In genomic region chr5:24320467-24320813, GRCm38 (mm10) we compare ENCODE assay signal across 9 mouse cellular contexts. TPM values are rescaled to one million over a fixed set of nuclear protein-coding genes. Genes with fewer than 3 reads are reported as not detected.
DNase-seq lines count a peak whose midpoint lies in the region; ATAC-seq and TF ChIP-seq lines count a peak whose summit lies in the region.
"Had no signal": no experiment of that assay in that cellular context is flagged by ENCODE, and none has a peak within 500 bp of the region (broad histone marks: within the 10 kb centered on the region; RNA-seq: fewer than 3 reads in every experiment).

No protein-coding gene starts in this region.

- H3K9me3 ChIP-seq in heart, embryonic 13.5 days = no peaks in the 10 kb centered on the region

- intact Hi-C loops in left cerebral cortex, adult 2 months (cut with DNase I) = no loop called here

- 0 out of 2 replicates have a peak overlapping the region, but pooled peaks have one; percentile 53 for H3K9ac ChIP-seq in heart, embryonic 13.5 days

- peaks cover 16% of the 10 kb centered on the region for H3K27me3 ChIP-seq in heart, embryonic 13.5 days (replicated peaks)

- no peak for TF ChIP-seq CTCF in left cerebral cortex, adult 2 months (IDR thresholded peaks at IDR 0.05)

- H3K4me2 ChIP-seq in heart, embryonic 13.5 days = peak overlapping the region; percentile 40

- no peak overlapping the region for H3K4me3 ChIP-seq in left cerebral cortex, adult 2 months
- H3K4me3 ChIP-seq in heart, embryonic 13.5 days = no peak overlapping the region

- H3K4me1 ChIP-seq in heart, embryonic 13.5 days = peaks cover 47% of the 10 kb centered on the region

- H3K27ac ChIP-seq in left cerebral cortex, adult 2 months = no peak overlapping the region
- H3K27ac ChIP-seq in heart, embryonic 13.5 days (replicated peaks) = peak overlapping the region; percentile 82
- H3K27ac ChIP-seq: macrophage had no signal

- peak; percentile 32 to 50 for DNase-seq in left cerebral cortex, adult 18-20 months (ENCODE audit: low spot score in 2 of 2)
- no peak for DNase-seq in left cerebral cortex, adult 2 months (ENCODE audit: extremely low spot score in 1 of 2, low spot score in 2 of 2)
- peak; percentile 86 to 92 for DNase-seq in adrenal gland, adult (ENCODE audit: inconsistent age in 2 of 2, low spot score in 1 of 2)
- DNase-seq in embryo, embryonic 10.5 days (ENCODE audit: low spot score) = no peak
- no peak for DNase-seq in cerebellum, adult 11-12 months

- 21% methylated on average over 6 of the region's 6 CpGs for WGBS in heart, embryonic 13.5 days

- no peak for ATAC-seq in heart, embryonic 13.5 days (ENCODE audit: extremely low read depth, insufficient number of reproducible peaks, low FRiP score, low TSS enrichment)
- peak; percentile 49; the same call in 1 of the 2 replicates for ATAC-seq in megakaryocyte-erythroid progenitor cell, adult 5-6 weeks (replicated peaks; ENCODE audit: low FRiP score, low TSS enrichment, poor library complexity, severe bottlenecking)
- ATAC-seq in erythroid progenitor cell, adult 5-6 weeks (replicated peaks; ENCODE audit: low FRiP score, poor library complexity, severe bottlenecking) = no peak

- peaks cover 71% of the 10 kb centered on the region for H3K36me3 ChIP-seq in heart, embryonic 13.5 days

RNA-seq across cellular contexts. Expression of gene Kcnh2, which starts 31.0 kb away (rescaled TPM):
- total RNA-seq in left cerebral cortex, adult 18-20 months (2021) = 10 to 100 TPM; 29.6 to 36.2 TPM
- total RNA-seq in left cerebral cortex, adult 2 months (2021) = 10 to 100 TPM; 28.6 to 32.8 TPM
- polyA plus RNA-seq in heart, embryonic 13.5 days (2015; fragmentation: Nextera tagmentation; extraction: Ambion mirVana) = 24.4 and 26.2 TPM in 2 replicates
- total RNA-seq in megakaryocyte-erythroid progenitor cell, adult 5-6 weeks (2014; fragmentation: Nextera tagmentation) = 1.2 TPM in 1 of 2 replicates, not detected in the other
- total RNA-seq in megakaryocyte-erythroid progenitor cell, adult 5-6 weeks (2017) = not detected in 2 replicates
- total RNA-seq in erythroid progenitor cell, adult 5-6 weeks (2015; ENCODE audit: low replicate concordance) = not detected in 2 replicates
- total RNA-seq in erythroid progenitor cell, adult 5-6 weeks (2017; ENCODE audit: low replicate concordance) = not detected in 2 replicates
- polyA plus RNA-seq: macrophage had no signal

RNA-seq across cellular contexts. Expression of gene Nos3, which starts 44.2 kb away (rescaled TPM):
- total RNA-seq in left cerebral cortex, adult 18-20 months (2021) = 10 to 100 TPM in 1 of 2 experiments, 1 to 10 TPM in 1; 8.0 to 10.7 TPM
- total RNA-seq in left cerebral cortex, adult 2 months (2021) = 1 to 10 TPM; 8.8 to 9.3 TPM
- 34.0 and 35.0 TPM in 2 replicates for polyA plus RNA-seq in heart, embryonic 13.5 days (2015; fragmentation: Nextera tagmentation; extraction: Ambion mirVana)
- not detected in 2 replicates for total RNA-seq in megakaryocyte-erythroid progenitor cell, adult 5-6 weeks (2014; fragmentation: Nextera tagmentation)
- 0.23 TPM in 1 of 2 replicates, not detected in the other for total RNA-seq in megakaryocyte-erythroid progenitor cell, adult 5-6 weeks (2017)
- total RNA-seq in erythroid progenitor cell, adult 5-6 weeks (2015; ENCODE audit: low replicate concordance) = not detected in 2 replicates
- not detected in 2 replicates for total RNA-seq in erythroid progenitor cell, adult 5-6 weeks (2017; ENCODE audit: low replicate concordance)
- polyA plus RNA-seq: macrophage had no signal

Comparison
In these comparisons a context has a peak if more than half of its experiments do, and no peak if none do; other contexts are left out.
1. DNase-seq: peak in left cerebral cortex, adult 18-20 months (2 of 2) and adrenal gland, adult (2 of 2); none in left cerebral cortex, adult 2 months (0 of 2), embryo, embryonic 10.5 days (single experiment) and cerebellum, adult 11-12 months (single experiment).
2. RNA of gene Kcnh2, which starts 31.0 kb away (total RNA-seq): 29.6 to 36.2 TPM in left cerebral cortex, adult 18-20 months and 28.6 to 32.8 TPM in left cerebral cortex, adult 2 months; 1.2 TPM in megakaryocyte-erythroid progenitor cell, adult 5-6 weeks and not detected in erythroid progenitor cell, adult 5-6 weeks; every median in the first group is over 10 times any median in the second.
3. RNA of gene Nos3, which starts 44.2 kb away (total RNA-seq): 8.0 to 10.7 TPM in left cerebral cortex, adult 18-20 months and 8.8 to 9.3 TPM in left cerebral cortex, adult 2 months; 0.23 TPM in megakaryocyte-erythroid progenitor cell, adult 5-6 weeks and not detected in erythroid progenitor cell, adult 5-6 weeks; every median in the first group is over 4 times any median in the second.